Mouse (Mus musculus): ENCODE results near the gene Nell1.

Nell1 gene

DNA sequence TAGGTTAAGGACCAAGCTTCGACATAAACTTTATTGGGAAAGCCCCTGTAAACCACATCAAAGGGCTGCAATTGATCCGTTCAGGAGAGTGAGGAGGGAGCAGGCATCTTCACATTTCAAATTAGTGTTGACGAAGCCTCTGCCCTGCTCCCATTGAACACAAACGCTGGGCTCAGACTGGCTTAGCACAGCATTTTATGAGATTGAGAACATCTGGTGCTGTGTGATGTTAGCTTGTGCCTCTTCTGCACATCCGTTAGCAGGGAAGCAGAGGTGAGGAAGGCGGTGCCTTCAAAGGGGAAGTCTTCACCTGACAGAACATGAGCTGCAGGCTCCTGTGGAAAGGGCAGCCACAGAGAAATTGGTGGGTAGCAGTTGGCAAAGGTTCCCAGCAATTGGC, 66.4 kb downstream of the Nell1 start:
- WGBS, result 64% methylated on average over 6 of the region's 6 CpGs

DNA sequence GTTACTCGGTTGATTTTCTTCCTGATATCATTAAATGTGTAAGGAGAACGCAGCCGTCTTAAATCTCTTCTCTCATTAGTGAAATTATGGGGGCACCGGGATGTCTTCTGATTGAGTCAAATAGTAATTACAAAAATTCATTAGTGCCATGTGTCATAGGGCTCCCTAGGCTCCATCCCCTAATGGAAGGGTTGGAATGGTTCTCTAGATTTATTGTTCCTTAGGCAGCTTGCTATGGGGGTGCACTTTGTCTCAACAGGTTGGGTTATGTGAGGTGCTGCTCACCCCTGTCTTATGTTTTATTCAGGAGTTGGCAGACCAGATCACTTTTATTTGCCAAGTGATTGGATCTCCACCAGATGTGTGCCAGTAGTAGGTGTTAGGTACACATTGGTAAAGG, 75.5 kb downstream of the Nell1 start:
- 89% methylated on average over 4 of the region's 4 CpGs for WGBS

DNA sequence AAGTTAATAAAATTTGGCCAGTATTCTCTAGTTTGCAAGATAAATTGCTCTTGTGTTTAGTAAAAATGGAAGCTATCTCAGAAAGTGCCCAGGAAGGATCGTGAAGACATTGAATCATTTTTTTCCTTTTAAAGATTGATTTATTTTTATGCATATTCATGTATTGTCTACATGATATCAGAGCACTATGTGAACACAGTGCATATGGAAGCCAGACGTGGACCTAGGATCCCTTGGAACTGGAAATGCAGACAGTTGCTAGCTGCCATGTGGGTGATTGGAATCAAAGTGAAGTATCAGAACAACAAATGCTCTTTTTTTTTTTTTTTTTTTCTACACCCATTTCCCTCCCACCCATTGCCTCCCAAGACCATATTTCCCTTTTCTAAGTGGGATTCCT, 79.0 kb downstream of the Nell1 start:
- WGBS, result 76% methylated on average over 2 of the region's 2 CpGs

DNA sequence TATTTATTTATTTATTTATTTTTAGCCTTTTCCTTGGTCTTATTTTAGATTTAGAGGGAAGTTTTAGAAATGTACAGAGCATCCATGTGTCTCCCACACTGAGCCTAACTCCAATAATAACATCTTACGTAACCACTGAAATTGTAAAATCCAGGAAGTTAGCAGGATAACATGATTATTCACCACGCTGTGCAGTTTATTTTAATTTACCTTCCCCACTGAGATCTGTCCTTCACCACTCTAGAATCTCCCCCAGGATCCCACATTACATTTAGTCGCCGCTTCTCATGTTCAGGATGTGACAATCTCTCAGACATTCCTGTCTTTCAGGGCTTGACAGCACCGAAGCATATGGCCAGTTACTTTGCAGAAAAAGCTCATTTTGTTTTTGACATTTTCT, 119.8 kb downstream of the Nell1 start:
- WGBS, result 39% methylated on average over 5 of the region's 5 CpGs

DNA sequence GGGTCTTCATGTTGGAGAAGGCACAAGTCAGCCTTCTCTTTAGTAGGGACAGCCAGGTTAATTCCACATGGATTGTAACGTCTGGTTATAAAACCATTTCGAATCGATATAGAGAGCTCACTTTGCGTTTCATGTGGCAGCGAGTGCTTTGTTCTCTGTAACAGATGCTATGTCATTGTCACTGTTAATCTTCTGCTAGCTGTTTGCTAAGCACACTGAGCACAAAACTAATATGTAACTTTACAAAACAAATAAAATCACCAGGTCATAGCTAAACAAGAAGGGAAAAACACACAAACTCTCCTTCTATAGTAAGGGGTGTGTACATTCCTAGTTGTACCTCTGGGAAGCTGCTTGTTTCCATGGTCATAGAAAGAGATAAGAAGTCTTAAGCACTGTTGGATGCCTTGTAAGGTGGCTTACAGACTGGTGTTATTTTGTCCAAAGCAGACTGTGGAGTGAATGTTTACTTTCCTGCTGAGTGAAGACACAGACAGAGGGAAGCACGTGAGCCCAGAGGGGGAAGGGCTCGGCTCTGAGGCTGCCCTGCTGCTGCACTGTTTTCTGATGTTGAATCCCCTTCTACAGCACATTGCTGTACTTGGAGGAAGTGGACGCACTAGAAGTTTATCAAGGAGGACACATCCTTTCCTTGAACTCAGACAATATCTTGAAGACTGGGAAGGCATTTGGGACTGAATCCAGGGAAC, 131.1 kb downstream of the Nell1 start:
- 79% methylated on average over 8 of the region's 8 CpGs for WGBS

DNA sequence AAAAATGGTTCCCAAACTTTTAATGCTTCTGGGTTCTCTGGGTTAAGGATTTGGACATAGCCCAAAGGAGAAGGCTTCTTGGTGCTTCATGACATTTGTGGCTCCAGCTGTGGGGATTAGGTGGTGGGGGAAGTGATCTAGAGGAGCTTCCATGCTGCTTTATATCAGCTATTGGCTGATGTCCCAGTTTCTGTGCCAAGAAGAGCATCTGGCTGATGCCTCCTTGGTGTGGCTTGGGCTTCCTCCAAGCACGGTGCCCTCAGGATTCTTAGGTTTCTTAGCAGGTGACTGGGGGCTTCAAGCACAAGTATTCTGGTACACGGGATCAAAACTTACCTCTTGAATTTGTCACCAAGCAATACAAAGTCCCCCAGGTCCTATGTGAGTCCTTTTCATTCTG, 132.6 kb downstream of the Nell1 start:
- 81% methylated on average over 2 of the region's 2 CpGs for WGBS

DNA sequence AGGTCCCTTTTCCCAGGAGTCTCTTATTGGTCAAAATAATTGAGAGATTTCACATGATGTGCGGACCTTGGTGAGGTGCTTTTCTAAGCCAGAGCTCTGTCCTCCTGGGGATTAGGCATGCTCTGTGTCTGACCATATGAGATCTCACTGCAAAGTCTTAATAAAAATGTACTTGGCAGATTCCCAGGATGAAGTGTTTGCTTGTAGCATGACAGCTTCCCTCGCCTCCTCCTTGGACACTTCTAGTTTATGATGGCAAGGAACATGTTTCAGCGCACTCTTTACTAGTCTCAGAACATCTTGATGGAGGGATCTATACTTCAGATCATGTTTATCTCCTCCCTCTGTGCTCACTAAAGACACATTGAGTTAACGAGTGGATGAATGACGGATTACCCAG, 143.7 kb downstream of the Nell1 start:
- WGBS, result 87% methylated on average over 5 of the region's 5 CpGs

DNA sequence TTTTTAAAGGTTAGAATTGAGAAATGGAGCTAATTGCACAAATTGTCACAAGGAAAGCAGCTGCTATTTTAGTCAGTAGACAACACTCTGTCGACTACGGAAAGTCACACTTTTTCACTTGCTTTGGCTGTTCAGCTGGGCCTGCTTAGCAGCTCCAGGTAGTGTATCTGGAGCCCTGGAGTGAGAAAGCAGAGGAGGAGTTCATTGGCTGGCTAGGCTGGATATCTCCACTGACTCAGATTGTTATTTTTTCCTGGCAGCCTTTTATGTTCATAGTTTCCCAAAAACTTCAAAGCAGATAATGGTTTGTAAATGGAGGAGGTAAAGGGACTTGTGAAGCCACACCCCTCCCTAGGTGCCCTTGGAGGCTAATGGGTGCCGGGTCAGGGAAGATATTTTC, 163.0 kb downstream of the Nell1 start:
- WGBS, result 60% methylated on average over 3 of the region's 3 CpGs

DNA sequence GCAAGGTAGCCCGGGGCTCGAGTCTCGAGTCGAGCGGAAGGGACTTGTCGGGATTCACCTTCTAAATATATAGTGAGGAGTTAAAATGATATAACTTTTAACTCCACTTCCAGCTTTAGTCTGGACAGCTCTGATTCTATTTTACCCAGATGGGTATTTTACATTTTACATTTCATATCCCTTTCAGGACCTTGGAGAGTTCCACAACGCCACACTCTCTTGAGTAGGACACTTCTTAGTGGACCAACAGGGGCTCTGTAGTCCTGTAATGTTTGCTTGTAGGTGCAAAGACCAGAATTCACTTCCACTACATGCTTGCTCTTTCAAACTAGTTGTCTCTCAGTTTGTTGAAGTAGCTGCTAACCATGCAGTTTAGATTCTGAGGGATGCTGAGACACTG, 174.7 kb downstream of the Nell1 start:
- WGBS, result 89% methylated on average over 7 of the region's 7 CpGs

DNA sequence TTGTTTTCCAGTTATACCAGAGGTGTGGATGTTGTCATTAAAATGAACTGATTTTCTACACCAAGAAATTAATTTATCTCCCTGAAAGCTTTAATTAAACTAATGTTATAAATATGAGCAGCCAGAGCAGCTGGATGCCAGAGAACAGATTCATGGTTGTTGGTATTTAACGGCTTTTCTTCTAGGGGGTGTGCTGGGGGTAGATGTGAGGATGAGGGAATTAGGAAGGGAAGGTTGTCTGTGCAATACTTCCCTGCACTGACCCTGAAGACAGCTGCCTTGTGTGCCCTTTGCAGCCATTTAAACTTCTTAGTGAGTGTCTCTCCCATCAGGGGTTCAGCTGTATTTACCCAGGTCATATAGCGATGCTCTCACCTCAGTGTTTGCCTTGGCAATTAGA, 176.2 kb downstream of the Nell1 start:
- 66% methylated on average over 2 of the region's 2 CpGs for WGBS

DNA sequence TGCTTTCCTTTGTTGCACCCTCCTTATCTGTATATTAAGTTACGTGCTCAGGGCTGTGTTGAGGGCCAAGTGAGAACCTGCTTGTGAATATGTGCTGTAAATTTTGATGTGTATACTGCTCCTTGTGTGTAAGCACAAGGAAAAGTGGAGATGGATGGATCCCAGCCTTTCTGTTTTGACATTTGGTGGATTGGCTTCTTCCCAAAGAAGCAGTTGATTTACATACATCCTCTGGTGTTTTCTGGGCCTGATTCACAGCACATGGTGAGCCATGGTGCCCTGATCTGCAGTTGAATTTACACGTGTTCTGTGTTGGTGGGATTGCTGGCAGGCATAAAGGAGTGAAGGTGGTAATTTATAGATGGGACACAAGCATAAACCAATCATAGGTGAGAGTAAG, 179.0 kb downstream of the Nell1 start:
- WGBS, result 56% methylated on average over 2 of the region's 2 CpGs

DNA sequence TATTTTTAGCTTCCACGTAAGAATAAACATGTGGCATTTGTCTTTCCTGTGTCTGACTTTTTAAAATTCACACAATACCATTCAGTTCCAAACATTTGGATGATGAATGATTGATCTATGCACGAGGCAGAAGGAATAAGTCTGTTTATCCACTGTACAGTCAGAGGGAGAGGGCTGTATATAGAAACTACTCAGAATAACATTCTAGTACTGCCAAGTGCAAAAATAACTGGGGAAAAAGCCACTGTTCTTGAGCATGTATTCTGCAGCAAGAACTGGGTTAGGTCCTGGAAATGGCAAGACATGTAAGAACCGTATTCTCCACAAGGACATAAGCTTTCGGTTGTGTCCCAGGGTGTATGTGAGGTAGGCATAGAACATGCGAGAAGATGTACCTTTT, 187.9 kb downstream of the Nell1 start:
- 39% methylated on average over 5 of the region's 5 CpGs for WGBS

DNA sequence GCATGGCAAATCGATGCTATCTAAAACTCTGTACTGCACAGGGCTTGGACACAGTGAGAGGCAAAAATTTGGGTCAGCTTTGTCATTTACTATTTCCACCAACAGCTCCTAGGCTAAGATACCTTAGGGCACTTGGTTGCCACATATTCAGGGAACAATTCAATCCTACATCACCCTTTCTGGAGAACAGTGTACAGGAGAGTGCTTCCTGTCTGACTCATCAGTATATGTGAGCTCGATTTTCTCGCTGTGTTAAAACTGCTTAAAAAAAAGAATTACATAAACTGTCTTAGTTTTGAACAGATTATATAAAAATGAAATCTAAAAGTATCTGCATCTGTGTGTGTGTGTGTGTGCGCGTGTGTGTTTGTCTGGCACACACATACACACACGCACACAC, 211.6 kb downstream of the Nell1 start:
- 55% methylated on average over 6 of the region's 6 CpGs for WGBS

DNA sequence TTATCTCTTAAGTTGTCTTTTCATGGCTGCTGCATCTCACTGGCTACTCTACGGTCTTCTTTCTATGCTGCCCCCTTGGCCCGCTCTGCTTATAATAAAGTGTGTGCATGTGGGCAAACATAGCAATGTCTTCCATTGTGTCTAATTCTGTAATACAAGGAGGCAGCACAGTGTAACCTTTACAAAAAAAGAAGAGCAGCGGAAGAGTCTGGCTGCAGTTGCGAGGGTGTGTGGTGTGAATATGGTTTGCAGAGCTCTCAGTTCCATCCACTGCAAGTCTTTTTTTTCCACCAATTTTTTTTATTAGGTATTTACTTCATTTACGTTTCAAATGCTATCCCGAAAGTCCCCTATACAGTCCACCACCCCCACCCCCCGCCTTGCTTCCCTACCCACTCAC, 219.3 kb downstream of the Nell1 start:
- WGBS, result 80% methylated on average over 7 of the region's 7 CpGs

DNA sequence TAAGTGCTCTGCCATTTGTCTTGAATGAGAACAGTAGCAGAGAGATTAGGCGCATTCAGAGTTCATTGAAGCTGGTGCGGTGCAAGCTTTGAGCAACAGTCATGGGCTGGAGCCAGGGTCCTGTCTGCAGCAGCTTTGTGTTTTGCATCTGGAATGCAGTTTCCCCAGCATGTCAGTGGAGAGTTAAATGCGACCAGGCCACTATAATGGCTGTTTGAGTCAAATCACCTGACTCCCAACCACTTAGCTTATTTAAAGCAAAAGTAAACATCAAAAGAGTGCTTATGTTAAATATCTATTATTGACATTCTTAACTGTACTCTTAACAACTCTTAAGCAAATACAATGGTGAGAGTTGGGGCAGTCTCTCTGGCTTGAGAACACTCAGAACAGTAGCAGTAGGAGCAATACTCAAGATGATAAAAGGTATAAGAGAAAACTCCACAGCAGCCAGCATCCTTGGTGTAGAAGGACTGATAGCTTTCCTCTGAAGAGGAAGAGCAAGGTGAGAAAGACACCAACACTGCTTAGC, 220.5 kb downstream of the Nell1 start:
- 89% methylated on average over 3 of the region's 3 CpGs for WGBS

DNA sequence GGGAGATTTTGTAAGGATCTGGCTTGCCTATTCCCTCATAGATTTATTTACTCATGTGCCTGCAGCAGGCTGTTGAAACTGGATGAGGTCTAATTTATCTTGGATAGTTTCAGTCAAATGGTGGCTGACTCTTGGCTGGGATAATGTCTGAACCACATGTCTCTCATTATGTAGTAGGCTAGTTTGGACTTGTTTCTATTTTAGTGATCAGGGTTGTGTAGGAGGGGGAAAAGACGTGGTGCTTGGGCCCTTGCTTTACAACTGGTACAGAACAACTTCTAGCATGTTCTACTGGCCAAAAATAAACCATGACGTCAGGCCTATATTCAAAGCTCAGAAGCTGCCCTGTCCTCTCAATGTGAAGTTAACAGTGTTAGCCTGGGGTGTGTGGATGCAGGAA, 230.6 kb downstream of the Nell1 start:
- 31% methylated on average over 2 of the region's 2 CpGs for WGBS

DNA sequence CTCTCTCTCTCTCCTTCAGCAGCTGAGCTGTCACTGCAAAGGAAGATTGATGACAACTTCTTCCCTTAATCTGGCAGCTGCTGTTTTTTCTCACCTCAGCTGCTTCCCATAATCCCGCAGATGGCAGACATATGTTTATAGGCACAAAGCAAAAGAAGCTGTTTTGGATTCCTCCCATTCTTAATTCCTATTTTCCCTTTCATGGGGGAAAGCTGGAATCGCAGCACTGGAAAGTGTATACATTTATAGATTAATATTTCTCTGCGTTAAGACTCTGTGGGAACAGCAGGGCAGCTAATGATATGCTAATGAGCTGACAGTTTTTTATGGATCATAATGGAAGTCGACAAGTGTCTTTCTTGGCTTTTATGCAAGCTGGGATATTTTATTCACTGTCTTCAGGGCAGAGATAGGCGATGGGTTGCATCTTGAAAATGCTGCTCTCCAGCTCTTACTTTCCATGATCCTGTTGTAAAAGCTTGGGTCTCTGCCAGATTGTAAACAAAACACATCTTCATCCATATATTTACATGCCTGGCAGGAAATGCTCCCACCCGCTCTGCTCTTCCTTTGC, 236.1 kb downstream of the Nell1 start:
- WGBS, result 24% methylated on average over 6 of the region's 6 CpGs

DNA sequence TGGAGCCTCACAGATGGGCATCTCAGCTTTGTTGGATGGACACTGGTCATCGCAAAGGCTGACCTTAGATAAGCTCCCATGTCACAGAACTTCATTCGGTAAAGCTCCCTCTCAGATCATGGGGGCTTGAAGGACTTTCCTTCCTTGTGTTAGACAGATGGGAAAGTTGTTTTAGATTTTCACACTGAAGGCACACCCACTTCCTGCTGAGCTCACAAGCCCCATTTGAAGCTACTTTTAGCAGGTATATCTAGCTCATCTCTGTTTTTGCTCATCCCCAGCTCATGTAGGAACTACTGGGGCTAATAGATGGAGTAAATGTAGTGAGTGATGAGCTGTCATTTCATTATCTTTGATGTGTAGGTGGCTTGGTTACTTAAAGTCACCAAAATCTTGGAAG, 252.0 kb downstream of the Nell1 start:
- WGBS, result 70% methylated on average over 2 of the region's 2 CpGs

DNA sequence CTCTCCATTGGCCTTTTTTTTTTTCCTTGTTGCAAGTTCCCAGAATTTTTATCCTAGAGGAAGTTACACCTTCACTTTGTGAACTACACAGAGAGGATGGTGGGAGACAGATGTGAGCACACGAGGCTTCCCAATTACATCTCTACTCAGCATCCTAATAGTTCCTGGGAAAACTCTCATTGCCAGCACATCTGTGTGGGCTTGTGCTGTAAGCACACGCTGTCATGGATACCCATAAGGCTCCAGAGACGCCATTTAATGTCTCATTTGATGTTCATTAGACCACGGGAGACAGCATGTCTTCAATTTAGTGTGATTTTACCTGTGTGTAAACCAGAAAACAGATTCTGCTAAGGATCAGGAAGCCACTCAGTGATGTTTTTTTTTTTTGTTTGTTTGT, 253.6 kb downstream of the Nell1 start:
- WGBS, result 70% methylated on average over 4 of the region's 4 CpGs

DNA sequence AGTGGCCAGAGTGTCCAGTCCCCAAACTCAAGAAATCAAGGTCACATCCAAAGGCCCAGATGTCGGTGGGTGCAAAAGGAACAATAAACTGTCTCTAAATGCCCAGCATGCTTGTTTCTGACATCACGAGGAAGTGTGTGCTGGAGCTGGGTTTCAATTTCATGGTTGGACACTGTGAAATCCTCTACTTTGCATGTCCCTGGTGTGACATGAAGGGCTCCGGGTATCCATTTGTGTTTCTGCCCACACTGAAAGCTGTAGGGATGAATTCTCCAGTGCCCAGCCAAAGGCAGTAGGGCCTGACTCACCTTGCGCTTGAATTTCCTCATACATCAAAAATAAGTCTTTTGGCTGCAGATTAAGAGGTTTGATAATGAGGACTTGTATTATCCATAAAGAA, 266.5 kb downstream of the Nell1 start:
- WGBS, result 60% methylated on average over 4 of the region's 4 CpGs

DNA sequence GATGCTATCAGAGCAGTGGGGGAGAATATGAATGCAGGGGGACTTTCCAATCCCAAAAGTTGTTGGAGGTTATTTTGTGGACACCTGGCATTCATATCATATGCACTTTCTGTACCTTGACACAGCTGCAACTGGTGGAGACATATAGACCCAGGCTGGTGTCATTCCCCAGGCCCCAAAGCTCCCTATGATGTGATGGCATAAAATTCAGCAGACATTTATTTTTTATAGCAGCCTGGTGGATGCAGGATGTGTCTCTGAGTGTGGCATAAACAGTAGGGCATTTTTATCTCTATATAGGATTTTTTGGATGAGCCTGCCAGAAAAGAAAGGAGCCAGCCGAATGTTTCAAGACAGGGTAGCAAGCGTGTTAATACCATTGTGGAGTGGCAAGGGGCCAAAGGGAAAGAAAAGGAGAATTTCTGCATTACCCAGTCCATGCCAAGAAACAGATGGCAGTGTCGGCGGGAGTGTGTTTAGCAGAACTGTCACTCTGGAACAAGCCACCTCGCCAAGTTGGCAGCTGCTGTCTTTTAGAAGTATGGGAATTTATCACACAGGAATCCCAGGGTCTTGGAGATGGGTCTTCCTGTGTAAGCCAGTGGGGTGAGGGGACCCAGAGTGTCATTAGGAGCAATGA, 267.1 kb downstream of the Nell1 start:
- WGBS, result 23% methylated on average over 5 of the region's 5 CpGs

DNA sequence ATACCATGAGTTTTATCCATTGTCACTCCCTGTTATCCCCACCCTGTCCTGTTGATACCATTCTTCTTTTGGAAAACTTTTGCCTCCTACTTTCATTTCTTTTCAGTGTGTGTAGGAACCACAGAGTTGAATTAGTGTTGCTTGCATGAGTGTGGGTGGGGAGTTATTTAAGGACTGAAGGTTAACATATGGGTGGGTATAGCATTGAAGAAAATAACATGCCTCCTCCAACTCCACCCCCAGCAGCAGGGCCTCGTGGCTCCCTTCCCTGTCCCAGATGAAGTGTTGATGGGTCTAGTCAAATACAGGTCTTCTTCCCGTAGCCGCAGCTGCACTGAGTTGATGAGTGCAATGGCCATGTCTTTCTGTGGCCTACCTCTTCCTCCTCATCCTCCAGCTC, 278.5 kb downstream of the Nell1 start:
- WGBS, result 44% methylated on average over 3 of the region's 3 CpGs

DNA sequence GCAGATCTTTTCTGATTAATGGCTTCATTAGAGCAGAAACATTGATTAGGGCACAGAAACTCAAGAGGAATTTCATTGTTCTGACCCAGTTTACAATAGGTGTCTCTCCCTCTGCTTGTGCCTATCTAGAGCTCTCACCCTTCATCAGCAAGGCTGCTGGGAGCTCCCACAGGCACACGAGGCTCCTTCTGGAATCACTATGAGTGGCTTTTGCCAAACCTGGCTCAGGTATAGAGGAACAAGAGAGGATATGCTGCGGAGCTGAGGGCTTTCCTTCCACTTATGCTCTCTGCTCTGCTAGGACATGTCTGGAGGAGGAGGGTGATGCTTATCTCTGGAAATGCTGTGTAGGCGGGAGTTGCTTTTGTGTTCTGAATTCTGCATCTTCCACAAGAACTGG, 285.4 kb downstream of the Nell1 start:
- 62% methylated on average over 3 of the region's 3 CpGs for WGBS

Data from cerebral cortex, adult 2 months (tissue).